Mouse (Mus musculus): ENCODE measurements around the gene Ache.
"Not testable (repeated sequence)": the region's sequence is repeated elsewhere in the genome, so short reads cannot be mapped to it uniquely, and the experiment has no call there.

Ache gene

DNA sequence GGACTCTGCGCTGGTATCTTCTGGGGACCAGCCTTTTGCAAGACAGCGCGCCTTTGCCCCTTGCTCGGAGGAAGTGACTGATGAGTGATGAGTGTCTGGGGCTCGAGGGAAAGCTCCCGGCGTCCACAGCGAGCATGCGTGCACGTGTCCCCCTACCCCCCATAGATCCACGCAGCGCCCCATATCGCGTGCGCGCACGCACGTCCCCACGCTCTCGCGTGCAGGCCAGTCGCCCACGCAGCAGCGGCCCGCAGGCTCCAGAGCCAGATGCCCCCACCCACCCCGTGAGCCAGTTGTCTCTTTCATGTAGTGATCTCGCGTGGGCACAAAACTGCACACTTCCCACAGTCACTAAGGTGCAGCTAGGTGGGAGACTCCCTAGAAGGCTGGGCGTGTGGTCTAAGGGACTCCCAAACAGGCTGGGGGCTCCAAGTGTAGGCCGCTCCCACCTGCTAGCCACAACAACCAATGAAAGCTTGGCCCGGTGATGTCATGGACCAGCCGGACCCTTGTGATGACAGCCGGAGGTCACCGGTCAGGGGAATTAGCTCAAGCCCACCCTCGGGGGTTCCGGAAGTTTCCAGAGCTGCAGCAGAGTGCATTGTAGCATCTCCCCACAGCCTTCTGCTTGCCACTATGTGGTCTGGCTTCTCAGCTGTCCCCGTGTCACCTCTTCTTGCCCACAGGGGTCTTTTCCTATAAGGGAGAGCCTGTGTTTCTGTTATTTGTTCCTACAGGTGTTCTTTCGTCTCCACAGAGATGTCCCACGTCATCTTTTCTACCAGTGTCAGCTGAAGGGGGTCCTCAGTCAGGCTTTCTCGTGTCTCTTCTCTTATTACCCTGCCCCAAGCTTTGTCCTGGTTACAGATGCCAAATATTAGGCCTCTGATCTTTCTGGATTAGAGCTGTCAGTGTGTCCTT is at the start of gene Ache:
Gene Ache (plus strand): TSS at position 488 of the 921 bp plus-strand sequence.
- no peak for DNase-seq

DNA sequence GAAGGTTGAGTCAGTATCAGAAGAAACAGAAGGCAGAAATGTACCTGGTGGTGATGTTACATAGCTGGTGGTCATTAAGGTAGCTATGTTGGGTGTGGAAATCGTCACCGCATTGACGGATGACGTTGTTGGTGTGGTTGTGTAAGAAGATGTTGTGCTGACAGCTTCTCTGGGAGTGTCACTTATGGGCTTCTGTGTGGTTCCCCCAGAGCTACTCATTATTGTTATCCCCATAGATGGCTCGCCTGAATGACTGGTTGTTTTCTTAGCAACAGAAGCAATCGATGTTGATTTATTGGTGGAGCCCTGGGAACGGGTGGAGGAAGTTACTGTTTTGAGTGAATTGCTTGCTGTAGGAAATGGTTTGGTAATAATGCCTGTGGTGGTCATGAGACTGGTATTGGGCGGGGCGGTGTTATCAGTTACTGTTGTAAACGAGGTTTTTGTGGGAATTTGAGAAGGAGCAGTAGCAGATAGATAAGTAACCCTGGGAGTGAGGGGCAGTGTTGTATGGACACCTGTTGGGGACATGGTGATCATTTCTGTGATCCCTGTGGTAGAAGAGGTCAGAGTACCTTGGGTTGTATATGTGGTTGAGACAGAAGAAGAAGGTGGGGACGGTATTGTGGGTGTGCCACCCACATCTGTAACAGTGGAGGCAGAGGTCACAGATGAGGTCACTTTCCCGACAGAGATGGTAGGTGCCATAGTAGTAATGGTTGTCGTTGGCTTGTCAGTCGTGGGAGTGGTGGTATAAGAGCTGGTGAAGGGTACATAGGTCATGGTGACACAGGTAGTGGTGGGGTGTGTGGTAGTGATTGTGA is 23.2 kb upstream of the Ache start:
- DNase-seq, result no peak

DNA sequence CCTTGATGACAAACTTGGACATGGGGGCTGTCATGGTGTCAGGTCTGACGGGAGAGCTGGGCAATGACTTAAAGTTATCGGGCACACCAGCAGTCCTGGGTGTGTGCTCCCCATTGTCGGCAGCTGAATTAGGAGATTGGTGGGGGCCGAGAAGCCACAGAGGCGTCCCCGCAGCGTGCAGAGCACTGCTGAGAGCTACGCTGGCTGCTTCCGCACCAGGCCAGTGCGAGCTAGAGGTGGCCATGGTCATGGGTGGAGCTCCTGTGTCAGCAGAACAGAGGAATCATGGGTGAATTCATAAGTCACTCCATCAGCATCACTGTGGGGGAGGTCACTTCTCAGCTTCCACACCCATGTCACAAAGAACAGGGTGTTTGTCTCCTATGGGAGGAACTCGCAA is 22.5 kb upstream of the Ache start:
- DNase-seq, result no peak

DNA sequence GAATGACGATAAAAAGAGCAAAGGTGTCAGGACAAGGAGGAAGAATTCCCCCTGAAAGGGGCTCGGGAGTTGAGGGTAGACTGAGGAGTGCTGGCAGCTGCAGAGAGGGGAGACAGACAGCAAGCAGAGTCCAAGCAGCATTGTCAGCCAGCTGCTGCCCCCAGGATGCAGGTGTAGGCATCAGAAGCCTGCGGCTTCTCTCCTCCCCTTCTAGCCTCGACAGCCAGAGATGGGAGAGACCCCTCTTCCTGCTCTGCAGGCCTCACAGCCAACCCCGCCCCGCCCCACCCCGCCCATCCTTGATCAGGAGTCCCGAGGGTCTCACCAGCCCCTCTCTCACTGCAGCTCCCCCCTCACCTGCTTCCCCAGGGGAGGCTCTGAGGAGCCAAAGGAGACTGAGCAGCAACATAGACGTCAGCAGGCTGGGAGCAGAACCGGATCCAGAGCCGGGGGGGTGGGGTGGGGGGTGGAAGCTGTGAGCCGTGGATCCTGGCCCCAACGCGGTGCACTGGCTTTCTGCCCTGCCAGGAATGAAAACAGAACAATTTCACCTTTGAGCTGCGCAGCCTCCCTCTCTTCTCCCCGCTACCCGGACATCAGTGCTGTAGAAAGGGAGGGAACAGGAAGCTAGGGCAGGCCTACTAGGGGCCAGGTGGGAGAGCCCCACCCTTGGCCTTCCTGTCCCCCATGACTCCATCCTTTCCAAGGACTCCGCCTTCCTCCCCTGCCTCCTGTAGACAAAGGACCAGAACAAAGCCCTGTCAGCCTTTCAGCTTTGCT is 19.0 kb upstream of the Ache start:
- no peak for DNase-seq

DNA sequence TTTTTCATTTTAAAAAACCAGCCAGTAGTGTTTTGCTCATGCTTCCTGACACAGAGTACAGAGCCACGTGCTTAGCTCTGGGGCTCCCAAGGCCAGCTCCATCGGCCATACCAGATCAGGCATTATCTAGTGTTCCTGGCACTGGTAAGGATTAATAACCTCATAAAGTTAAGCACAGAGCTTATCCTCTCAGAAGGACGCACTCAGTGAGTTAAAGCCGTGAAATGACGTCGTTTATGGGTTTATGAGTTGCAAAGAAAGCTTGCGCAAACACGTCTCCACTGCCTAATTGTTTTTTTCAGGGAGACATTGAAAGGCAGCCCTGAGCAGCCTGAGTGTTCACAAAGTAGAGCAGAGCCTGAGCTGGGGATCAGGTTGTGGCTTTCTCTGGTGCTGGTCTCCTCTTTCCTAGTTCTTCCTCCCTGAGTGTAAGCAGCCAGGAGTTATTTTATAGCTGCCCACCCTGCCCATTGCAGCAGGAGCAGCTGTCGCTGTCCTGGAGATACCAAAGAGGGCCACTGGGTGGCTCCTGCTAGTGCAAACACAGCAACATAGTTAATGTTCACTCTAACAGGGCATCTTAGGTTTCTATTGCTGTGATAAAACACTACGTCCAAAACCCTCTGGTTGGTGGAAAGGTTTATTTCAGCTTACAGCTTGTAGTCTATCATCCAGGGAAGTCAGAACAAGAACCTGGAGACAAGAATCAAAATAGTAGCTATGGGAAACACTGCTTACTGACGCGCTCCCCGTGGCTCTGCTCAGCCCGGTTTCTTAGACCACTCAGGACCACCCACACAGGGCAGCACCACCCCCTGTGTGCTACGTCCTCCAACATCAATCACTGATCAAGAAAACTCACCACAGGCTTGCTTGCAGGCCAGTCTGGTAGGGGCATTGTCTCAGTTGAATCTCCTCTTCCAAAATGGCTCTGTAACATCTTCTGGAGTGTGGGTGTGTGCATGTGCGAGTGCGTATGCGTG is 9.7 kb upstream of the Ache start:
- no peak for DNase-seq

DNA sequence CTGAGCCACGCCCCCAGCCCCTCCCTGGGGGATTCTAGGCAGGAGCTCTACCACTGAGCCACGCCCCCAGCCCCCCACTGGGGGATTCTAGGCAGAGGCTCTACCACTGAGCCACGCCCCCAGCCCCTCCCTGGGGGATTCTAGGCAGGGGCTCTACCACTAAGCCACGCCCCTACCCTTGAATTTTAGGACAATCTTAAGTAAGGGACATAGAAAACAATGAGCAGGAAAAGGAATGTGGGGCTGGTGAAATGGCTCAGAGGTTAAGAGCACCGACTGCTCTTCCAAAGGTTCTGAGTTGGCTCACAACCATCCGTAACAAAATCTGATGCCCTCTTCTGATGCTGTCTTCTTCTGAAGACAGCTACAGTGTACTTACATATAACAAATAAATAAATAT is 2.9 kb upstream of the Ache start:
- not testable (repeated sequence) for DNase-seq

DNA sequence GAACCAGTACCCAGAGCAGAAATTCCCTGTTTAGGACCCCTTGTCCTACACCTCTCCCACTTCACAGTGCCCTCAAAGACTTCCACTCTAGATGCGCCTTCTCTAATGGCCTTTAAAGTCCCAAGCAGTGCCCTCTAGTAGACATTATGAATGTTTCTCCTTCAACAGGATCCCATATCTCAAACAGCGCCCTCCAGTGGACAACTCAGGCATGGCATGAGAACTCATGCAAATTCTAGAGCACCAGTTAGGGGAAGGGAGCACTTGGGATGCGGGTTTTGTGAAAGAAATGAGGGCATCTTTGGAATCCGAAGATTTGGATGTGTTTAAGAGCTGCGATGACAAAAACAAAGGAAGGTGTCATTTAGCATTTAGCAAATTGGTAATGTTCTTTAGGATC is 2.3 kb upstream of the Ache start:
- DNase-seq, result peak; percentile 60

DNA sequence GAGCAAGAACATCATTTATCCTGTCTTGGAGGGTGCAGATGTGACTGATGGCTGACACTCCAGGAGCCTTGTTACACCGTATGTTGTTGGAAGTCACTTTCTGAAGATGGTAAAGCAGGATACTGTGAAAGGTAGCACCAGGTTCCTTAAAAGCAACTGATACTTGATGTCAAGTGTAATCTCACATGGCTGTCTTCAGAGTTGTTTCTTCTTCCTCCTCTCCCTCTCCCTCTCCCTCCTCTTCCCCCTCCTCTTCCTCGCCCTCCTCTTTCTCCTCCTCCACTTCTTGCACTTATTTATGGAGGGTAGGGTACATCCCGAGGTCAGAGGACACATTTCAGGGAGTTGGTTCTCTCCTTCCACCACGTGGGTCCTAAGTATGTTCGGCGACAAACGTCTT is 1.3 kb upstream of the Ache start:
- no peak for DNase-seq

DNA sequence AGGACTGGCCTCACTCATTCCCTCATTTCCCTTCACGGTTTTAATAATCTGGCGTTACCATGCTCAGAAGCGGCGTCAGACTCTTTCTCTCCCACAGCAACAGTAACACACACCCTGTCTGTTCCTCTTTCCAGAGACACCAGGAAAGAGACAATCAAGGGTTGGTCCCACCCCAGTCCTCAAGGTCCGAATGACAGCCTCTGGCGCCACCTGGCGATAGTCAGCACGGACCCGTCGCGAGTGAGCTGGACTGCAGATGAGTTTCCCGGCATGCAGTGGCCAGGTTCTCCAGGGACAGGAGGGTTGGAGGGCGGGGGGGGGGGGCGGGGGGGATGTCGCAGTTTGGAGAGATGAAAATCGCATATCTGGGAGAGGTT is 676 bp upstream of the Ache start:
- DNase-seq, result peak; percentile 92

DNA sequence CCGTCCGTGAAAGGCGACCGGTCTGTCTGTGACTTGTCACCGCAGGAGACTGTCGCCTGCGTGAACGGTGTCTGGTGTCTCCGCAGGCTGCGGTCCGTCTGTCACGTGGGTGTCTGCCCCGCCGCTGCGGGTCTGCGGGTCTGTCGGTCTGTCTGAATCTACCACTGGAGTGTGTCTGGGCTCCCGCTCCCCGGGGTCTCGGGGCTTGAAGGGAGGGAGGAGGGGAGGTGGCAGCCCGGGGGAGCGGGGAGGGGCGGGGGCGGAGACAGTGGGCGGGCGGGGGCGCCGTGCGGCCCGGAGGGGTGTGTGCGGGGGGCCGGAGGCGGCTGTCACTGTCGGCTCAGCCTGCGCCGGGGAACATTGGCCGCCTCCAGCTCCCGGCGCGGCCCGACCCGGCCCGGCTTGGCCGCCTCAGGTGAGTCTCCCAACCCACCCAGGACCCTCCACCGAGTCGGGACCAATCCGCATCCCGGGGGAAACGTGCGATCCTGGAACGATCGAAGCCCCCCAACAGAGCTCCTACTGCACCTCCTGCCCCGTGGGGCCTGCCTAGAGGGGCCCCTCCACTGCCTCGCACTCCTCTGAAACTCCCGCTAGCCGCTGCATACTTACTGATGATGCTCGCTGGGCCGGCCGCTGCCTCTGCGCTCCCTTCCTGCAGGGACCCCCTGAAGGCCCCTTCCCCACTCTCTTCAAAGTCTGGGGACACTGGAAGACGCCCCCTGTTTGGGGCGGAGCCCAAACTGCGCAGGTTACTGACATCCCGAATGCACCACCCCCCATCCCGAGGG is 829 bp downstream of the Ache start:
- DNase-seq, result no peak

DNA sequence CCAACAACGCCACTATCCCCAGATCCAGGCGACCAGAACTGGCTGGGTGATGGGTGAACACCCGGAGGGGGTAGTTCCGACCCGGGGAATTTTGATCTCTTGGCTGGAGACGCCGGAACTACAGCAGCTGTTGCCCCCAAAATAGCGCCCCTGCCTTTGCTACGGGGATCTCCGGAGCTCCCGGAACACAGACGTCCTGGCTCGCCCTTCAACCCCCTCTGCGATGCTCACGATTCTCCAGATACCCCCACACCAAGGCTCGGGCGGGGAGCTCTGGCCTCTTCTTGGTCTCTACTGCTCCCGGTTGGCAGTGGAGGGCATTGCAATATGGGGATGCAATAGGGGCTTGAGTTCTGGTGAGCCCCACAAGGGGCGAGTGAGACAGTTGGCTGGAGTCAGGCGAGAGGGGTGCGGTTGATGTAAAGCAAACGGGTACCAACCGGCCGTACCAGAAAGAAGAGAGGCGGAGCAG is 1.7 kb downstream of the Ache start:
- DNase-seq, result peak; percentile 25

DNA sequence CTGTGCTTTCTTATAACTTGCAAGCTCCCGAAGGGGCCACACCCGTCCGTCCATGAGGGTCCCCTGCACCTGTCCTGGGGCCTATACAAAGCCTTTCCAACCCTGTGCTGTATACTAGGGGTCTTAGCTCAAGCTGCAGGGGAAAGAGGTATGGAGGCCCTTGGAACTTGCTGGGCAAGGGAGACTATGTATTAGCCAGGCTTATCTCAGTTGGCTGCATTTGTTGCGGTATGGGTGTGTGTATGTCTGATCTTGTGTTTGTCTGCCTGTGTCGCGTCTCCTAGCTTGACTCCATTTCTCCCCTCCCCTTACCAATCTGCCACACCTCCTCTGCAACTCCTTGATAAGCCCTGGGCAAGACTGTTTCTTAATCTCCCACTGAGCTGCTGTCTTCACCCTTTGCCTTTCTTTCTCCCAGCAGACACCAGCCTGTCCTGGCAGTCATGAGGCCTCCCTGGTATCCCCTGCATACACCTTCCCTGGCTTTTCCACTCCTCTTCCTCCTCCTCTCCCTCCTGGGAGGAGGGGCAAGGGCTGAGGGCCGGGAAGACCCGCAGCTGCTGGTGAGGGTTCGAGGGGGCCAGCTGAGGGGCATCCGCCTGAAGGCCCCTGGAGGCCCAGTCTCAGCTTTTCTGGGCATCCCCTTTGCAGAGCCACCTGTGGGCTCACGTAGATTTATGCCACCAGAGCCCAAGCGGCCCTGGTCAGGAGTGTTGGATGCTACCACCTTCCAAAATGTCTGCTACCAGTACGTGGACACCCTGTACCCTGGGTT is 2.5 kb downstream of the Ache start:
- DNase-seq, result no peak

DNA sequence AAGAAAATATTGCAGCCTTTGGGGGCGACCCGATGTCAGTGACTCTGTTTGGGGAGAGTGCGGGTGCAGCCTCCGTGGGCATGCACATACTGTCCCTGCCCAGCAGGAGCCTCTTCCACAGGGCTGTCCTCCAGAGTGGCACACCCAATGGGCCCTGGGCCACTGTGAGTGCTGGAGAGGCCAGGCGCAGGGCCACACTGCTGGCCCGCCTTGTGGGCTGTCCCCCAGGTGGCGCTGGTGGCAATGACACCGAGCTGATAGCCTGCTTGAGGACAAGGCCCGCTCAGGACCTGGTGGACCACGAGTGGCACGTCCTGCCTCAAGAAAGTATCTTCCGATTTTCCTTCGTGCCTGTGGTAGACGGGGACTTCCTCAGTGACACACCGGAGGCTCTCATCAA is 3.4 kb downstream of the Ache start:
- peak; percentile 78 for DNase-seq

DNA sequence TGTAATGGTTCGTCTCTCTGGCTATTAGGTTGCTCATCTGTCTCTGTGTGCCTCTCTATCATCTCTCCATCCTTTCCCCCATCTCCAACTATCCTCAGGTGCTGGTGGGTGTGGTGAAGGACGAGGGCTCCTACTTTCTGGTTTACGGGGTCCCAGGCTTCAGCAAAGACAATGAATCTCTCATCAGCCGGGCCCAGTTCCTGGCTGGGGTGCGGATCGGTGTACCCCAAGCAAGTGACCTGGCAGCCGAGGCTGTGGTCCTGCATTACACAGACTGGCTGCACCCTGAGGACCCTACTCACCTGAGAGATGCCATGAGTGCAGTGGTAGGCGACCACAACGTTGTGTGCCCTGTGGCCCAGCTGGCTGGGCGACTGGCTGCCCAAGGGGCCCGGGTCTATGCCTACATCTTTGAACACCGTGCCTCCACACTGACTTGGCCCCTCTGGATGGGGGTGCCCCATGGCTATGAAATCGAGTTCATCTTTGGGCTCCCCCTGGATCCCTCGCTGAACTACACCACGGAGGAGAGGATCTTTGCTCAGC is 4.1 kb downstream of the Ache start:
- DNase-seq, result no peak

DNA sequence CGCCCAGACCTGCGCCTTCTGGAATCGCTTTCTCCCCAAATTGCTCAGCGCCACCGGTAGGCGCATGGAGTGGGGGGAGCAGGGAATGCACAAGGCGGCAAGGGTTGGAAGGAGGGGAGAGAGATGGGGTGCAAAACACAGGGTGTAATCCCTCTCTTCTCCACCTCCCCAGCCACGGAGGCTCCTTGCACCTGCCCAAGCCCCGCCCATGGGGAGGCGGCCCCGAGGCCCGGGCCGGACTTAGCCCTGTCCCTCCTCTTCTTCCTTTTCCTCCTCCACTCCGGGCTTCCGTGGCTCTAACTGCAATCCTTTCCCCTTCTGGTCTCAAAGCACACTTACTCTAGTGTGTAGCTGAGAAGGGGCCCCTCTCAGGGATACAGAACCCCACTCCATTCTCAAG is 6.0 kb downstream of the Ache start:
- peak; percentile 79 for DNase-seq

DNA sequence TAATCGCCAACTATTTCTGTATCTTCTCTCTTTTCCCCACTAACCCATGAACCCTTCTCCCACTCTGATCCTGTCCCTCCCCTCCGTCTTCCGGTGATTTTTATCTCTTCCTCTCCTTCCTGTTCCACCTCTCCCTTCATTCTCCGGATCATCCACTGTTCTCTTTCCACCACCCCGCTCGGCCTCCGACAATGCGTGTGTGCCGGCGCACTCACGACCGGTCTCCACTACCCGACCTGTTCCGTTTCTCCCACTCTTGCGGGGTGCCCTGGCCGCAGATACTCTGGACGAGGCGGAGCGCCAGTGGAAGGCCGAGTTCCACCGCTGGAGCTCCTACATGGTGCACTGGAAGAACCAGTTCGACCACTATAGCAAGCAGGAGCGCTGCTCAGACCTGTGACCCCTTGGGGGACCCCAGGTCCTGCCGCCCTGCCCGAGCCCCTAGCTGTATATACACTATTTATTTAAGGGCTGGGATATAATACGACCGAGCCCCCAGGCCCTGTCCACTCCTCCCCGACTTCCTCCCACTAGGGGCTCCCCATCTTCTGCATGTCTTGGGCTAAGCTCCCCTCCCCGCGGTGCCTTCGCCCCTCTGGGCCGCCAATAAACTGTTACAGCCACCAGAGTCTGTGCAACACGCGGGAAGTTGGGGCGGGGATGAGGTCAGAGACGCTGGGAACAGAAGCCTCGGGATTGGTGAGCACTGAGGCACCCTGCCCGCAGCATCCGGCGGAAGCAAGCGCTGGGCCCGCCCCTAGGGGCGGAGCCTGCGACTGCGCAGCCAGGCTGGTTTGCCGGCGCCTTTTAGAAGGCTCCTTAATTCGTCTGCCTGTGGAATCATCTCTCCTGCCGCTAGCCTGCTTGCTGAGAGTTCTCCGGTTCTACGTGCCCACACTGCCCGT is 6.8 kb downstream of the Ache start, which contains the start of gene Ufsp1:
Gene Ufsp1 (plus strand): TSS at position 791 of the 905 bp plus-strand sequence.
- DNase-seq, result peak; percentile 94

DNA sequence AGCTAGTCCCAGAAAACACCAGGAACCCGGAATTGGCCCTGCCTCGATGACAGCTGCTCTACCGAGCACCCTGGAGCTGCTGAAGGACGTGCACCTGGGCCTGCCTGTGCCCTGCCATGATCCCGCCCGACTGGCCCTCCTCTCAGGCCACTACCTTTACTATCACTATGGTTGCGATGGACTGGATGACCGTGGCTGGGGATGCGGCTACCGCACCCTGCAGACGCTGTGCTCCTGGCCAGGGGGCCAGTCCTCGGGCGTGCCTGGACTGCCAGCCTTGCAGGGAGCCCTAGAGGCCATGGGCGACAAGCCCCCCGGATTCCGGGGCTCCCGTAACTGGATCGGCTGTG is 7.4 kb downstream of the Ache start:
- no peak for DNase-seq

DNA sequence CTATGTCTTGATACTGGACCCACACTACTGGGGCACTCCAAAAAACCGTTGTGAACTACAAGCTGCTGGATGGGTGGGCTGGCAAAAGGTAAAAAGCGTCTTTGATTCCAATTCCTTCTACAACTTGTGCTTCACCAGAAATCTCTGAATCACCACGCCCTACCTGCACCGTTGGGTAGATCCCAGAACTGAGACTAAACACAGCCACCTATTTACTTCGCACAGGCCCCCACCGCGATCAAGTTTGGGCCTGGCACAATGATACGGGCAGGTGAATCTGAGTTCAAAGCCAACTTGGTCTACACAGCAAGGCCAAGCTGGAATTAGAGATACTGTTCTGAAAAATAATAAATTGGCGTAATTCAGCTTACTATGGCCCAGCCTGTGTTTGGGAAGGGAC is 8.0 kb downstream of the Ache start:
- DNase-seq, result no peak

DNA sequence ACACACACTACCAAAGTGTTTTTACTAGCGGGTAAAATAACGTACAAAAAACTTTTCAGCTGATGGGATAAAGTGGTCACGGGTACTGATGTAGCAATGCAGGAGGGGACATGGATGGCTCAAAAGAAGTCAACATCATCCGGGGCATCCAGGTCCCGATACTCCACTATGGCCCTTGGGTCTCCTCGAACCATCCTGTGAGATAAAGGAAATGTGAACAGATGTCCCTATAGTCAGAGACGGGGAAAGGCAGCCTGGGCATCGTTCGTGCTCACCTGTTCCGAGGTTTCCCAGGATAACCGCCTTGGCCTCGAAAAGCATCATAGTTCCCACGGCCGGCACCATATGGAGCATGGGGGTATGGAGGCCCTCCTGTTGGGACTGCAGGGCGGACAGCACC is 8.4 kb downstream of the Ache start:
- no peak for DNase-seq

Measured in lung, postnatal 14 days (tissue).